Mouse (Mus musculus) bone marrow, adult 2 months (tissue): ENCODE results near the gene Lmcd1. TPM values are rescaled to one million over a fixed set of nuclear protein-coding genes. Genes with fewer than 3 reads are reported as not detected.

ENCODE experiments used
- H3K27ac ChIP-seq: fragments of 200-500 bp; 2 replicates; pipeline ENCODE4 v1.5.1; 2012; ENCODE audit warnings: low read depth, mild to moderate bottlenecking, control low read depth, inconsistent platforms, low read length; ENCODE audit not compliant: control insufficient read depth, poor library complexity, insufficient read depth
- H3K4me1 ChIP-seq: fragments of 200-500 bp; 2 replicates; pipeline ENCODE4 v1.6.1; 2011; ENCODE audit warnings: low read length; ENCODE audit not compliant: control insufficient read depth, insufficient read depth
- H3K4me3 ChIP-seq: fragments of 200-500 bp; replicated peaks from 2 replicates; pipeline ENCODE3; 2011; ENCODE audit warnings: mild to moderate bottlenecking, low read depth, low read length, control low read depth; ENCODE audit not compliant: control insufficient read depth
- CTCF ChIP-seq: fragments of 200-500 bp; IDR thresholded peaks from 2 replicates; pipeline ENCODE4 v1.5.1; 2011; ENCODE audit warnings: low read length, control low read depth; ENCODE audit not compliant: control insufficient read depth, insufficient read depth
- POLR2A ChIP-seq: fragments of 200-500 bp; IDR thresholded peaks from 2 replicates; pipeline ENCODE4 v1.6.1; 2011; ENCODE audit warnings: low read depth, mild to moderate bottlenecking, control low read depth, low read length, borderline replicate concordance; ENCODE audit not compliant: control insufficient read depth
- WGBS: fragments of 180-500 bp; shearing (Covaris S2); methylation state at CpG from one replicate; pipeline ENCODE4 v1.1.7; 2018; 5-methylcytosine and 5-hydroxymethylcytosine counted together
- polyA plus RNA-seq: library from polyadenylated mRNA; stranded (reverse); fragments of >200 nt; gene quantifications from 2 replicates; pipeline ENCODE4 v1.2.4, GENCODE M21; 2011; ENCODE audit warnings: low replicate concordance; ENCODE audit not compliant: missing spikeins, insufficient read depth, insufficient read length

Lmcd1 gene
- polyA plus RNA-seq, 1 experiment = not detected

DNA sequence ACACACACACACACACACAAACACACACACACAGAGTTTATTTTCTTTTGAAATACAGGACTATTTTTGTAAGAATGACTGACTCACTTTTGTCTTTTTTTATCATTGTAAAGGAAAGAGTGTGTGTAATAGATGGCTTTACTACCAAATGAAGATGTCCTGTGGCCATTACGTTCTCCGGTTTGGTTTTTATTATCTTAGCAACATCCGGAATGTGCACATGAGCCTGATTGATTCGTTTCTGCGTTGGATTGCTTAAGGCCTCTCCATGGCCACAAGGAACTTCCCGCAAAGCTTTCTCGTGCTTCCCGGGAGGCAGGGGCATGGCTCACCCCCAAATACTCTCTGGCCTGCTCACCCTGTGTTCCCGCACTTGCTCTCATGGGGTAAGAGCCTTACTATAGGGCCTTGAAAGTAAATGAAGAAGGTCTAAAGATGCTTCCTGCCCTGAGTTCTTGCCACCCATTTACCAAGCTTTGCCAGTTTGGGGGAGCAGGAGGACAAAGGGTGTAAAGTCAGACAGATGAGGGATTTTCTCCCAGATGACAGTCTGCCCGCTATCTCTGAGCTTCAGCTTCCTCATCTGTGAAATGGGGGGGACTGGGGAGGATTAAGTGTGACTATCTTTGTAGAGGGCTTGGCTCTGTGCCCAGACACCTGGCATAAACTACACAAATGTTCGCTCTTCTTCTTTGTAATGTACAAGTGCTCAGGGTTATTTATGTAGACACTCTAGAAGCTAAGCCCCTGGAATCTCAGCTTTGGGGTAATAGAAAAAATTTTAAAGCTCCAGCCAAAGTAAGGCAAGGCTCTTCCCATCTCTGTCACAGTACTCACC, 18.0 kb upstream of the Lmcd1 start:
- H3K27ac ChIP-seq = no peak overlapping the region
- WGBS = 67% methylated on average over 11 of the region's 11 CpGs
- TF ChIP-seq CTCF (no peak), POLR2A (no peak)
- H3K4me3 ChIP-seq = no peak overlapping the region
- no peaks in the 10 kb centered on the region for H3K4me1 ChIP-seq

DNA sequence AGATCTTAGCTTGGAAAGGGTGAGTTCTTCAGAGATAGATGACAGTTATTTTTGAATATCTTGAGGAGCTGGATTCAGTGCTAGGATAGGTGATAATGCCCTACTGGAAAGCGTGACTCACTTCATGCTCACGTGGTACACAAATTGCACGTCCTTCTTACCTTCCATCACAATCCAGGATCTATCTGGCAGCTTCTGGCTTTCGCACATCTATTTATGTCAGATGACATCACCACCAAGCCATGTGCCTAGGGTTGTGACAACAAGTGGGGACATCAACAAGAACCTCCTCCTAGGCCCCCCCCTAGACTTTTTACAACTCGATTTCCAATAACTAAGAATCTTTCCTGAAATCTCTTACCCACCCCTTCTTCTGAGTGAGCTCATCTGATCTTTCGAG, 17.0 kb upstream of the Lmcd1 start:
- TF ChIP-seq CTCF (no peak), POLR2A (no peak)
- no peaks in the 10 kb centered on the region for H3K4me1 ChIP-seq
- WGBS = 80% methylated on average over 6 of the region's 6 CpGs
- H3K27ac ChIP-seq = no peak overlapping the region
- no peak overlapping the region for H3K4me3 ChIP-seq

DNA sequence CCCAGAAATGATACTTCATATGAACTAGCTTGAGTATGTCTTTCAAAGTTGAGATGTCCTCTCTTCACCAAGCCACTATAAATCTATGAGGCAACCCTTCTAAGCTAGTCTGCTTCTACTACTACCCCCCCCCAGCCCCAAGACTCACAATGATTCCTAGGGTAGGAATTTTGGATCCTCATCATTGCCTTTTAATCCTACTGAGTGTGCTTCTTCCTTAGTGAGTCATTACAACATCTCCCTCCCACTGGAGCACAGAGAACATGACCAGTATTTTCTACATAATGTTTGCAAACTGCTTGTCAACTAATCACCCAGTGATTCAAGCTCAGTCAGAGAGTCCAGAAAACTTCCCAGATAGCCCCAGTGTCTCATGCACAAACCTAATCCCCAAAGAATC, 12.5 kb upstream of the Lmcd1 start:
- no peaks in the 10 kb centered on the region for H3K4me1 ChIP-seq
- H3K4me3 ChIP-seq = no peak overlapping the region
- H3K27ac ChIP-seq = no peak overlapping the region
- TF ChIP-seq CTCF (no peak), POLR2A (no peak)

DNA sequence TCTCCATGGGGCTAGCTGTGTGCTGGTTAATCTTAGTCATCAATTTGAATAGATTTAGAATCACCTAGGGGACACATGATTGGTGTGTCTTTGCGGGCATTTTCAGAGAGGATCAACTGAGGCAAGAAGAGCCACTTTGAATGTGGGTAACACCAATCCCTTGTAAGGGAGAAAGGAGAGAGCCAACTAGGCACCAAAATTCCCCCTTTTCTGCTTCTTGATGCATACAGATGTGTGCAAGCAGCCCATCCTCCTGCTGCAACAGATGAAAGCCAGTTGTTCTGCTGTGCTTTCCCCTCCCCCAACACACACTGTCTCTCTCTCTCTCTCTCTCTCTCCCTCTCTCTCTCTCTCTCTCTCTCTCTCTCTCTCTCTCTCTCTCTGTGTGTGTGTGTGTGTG, 9.2 kb upstream of the Lmcd1 start:
- no peak overlapping the region for H3K4me3 ChIP-seq
- no peak overlapping the region for H3K27ac ChIP-seq
- WGBS = 74% methylated on average over 1 of the region's 1 CpGs
- no peaks in the 10 kb centered on the region for H3K4me1 ChIP-seq
- no peak for TF ChIP-seq CTCF
- TF ChIP-seq POLR2A = no peak

DNA sequence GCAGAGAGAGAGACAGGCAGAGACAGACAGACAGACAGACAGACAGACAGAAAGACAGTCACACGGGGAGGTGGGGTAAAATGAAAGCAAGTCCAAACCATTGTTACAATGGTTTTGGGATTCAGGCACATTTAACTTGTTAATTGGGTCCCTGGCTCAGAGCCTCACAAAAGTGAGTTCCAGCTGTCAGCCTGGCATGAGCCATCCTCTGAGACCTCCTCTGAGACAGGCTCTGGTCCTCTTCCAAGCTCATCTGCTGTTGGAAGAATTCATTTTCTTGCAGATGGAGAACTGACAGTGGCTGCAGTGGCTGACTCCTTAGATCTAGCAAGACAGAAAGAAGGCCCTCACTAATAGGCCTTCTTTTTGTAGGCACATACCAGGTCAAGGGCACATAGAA, 6.9 kb upstream of the Lmcd1 start:
- no peak for TF ChIP-seq POLR2A
- no peak for TF ChIP-seq CTCF
- 62% methylated on average over 1 of the region's 1 CpGs for WGBS
- H3K4me3 ChIP-seq = no peak overlapping the region
- H3K27ac ChIP-seq = no peak overlapping the region
- H3K4me1 ChIP-seq = no peaks in the 10 kb centered on the region

DNA sequence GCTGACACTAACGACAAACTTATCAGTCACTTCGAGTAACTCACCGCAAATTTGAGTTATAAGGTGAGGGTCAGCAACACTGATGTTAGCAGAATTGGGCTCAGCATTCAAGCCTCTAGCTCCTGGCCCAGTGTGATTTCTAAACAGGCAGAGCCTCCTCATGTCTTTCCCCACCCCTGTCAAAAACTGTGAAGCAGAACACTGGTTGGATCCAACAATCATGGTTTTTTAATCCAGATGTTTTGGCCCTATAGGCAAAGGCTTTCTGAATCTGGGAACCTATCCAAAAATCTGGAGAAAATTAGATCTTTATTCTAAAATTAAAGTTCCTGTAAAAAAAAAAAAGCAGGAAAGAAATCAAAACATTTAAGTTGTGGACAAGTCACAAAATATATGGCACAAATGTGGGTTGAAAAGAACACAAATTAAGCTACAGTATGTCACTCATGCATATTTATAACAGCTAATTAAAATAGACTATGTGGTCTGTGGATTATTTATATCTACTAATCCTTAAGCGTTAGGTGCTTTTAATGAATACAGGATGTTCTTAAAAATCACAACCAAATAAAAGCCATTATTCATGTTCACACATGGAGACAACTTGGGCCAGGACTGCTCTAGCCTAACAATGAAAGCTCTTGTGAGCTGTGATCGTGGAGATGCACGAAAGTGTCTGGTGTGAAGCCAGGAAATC, 5.7 kb upstream of the Lmcd1 start:
- no peak for TF ChIP-seq POLR2A
- no peak for TF ChIP-seq CTCF
- H3K4me3 ChIP-seq = no peak overlapping the region
- H3K4me1 ChIP-seq = no peaks in the 10 kb centered on the region
- WGBS = 82% methylated on average over 6 of the region's 6 CpGs
- H3K27ac ChIP-seq = no peak overlapping the region

DNA sequence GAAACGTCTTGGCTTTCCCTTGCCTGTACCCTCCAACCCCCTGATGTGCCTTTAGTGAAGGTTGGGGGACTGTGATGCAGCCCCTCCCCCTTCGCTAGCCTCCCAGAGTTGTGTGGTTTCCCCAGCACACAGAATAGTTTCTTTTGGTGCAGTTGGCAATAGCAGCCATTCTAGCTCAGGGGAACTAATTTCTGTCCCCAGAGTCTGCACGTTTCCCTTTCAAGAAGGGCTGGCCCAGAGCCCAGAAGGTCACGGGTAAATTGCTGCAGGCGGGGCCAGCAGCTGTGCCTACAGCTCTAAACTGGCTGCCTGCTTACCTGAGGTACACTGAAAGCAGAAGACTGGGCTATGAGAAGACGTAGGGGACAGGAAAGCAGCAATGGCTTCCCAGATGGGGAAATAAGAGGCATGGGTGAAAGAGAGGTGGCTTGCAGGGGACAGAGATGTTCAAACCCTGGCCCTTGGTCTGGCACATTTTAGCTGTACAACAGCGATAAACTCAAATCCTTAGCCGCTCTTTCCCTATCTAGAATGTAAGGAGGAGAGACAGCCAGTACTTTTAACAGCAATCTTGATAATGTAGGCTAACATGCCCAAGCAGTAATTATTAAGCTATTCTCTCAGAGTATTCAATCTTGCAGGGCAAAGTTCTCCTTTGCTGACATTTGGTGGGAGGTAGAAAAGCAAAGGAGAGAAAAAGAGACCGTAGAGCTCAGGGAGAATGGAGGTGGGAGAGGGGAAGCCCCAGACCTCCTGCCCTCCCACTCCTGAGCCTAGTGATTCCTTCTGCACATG, 900 bp downstream of the Lmcd1 start:
- H3K27ac ChIP-seq = no peak overlapping the region
- 25% methylated on average over 9 of the region's 9 CpGs for WGBS
- no peaks in the 10 kb centered on the region for H3K4me1 ChIP-seq
- H3K4me3 ChIP-seq = no peak overlapping the region
- no peak for TF ChIP-seq CTCF
- TF ChIP-seq POLR2A = no peak

DNA sequence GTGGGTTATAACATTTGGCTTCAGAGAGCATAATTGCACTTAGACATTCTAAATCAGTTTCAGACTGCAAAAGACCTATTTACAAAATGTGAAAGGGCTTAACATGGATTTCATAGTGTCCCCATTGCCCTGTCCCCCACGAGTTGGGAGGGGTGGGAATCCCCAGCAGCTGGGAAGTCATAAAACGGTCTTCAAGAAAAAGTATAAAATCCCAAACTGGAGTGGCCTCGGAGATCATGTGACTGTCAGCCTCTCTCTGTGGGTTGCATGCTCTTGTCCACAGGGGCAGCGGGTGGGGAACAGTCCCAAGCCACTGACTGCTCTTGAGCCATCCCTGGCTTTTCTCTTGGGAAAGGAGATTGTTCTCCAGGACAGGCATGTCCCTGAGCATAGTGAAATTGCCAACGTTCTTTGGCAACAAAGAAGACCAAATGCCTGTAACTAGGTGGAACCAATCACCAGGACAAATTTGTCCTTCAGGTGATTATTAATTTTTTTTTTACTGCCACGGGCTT, 2.2 kb downstream of the Lmcd1 start:
- no peak overlapping the region for H3K4me3 ChIP-seq
- no peak for TF ChIP-seq CTCF
- H3K4me1 ChIP-seq = no peaks in the 10 kb centered on the region
- WGBS = 71% methylated on average over 6 of the region's 6 CpGs
- H3K27ac ChIP-seq = no peak overlapping the region
